Mouse (Mus musculus): Measurements from ENCODE around the gene Hrk.

Hrk gene

DNA sequence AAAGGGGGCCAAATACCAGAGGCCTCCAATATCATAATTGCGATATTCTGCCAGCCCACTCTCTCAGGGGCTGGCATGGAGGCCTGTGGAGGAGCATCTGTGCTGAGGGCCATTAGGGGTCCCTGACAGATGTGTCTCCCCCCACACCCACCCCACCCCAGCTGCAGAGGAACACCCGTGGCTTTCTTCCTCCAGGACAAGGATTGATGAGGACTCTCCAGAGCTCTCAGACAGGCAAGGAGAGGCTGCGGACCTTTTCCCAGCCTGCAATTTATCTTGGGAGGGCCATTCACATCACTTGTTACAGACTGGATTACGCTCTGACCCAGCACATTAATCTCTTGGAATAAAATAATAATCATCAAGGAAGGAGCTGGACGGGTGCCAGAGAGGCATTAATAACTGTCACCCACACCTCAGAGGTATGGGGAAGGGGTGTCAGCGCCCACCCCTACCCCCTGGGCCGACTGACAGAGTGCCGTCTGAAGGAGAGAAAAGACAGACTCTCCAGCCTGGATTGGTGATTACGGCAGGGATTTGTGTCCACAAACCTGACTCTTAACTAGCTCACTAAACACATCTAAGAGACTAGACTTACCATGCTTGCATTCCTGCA lies 58.8 kb downstream of the Hrk start:
- no peak for ATAC-seq (ENCODE audit: low TSS enrichment)

DNA sequence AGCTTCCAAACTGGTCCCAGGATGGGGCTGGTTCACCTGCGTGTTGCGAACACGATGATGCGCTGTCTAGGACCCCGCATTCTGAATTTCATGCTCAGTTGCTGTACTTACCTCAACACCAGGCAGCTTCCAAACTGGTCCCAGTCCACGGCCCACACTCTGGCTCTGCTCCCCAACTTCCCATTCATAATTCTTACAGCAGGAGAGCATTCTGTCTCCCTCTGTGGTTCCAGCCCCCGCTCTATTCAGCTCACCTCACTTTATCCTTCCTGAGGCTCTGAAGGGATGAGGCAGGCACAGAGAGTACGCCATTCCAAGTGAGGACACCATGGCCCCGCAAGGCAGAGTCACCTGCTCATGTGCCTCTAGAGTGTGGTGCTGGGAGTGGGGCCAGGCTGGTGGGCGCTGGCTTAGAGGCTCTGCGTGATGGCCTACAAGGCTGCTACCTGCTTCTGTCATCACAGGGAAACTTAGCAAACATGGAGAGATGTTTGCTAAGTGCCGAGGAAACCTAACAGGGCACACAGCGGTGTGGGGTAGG lies 65.7 kb downstream of the Hrk start:
- peak; percentile 97 for ATAC-seq (ENCODE audit: low TSS enrichment)

GRCm38 (mm10) chr5:118236891-118237290 lies 72.4 kb downstream of the Hrk start:
- ATAC-seq (ENCODE audit: low TSS enrichment): no peak

Measured in frontal cortex, adult (tissue).